Mouse (Mus musculus): ENCODE results near the gene Sh3gl2.

DNA sequence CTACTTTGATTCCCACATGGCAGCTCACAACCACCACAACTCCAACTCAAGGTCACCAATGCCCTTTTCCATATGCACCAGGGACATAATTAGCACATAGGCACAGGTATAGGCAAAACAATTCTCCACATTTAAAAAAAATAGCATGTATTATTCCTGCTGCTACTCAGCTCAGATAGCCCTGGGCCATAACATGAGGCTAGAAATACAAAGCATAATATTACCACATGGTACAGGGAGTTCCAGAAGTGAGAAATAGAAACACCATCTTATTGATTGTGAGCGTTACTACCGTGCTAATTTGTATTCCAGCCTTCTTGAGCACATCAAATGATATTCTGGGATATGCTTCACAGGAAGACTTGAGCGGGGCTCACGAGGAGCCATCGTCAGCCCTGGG is 464.3 kb downstream of the Sh3gl2 start:
- TF ChIP-seq CTCF (IDR thresholded peaks at IDR 0.05; ENCODE audit: borderline replicate concordance, control insufficient read depth, extremely low read depth, insufficient read depth, low read length, poor library complexity) = no peak
- TF ChIP-seq POLR2A (IDR thresholded peaks at IDR 0.05; ENCODE audit: control insufficient read depth, extremely low read depth, insufficient read depth, low read length, poor library complexity) = no peak

Measured in thymus, adult 2 months (tissue).